Mouse (Mus musculus) bone marrow, adult 2 months (tissue): ENCODE data around the gene Dydc1.

Experiments
- CTCF ChIP-seq: fragments of 200-500 bp; IDR thresholded peaks from 2 replicates; pipeline ENCODE4 v1.5.1; 2011; ENCODE audit warnings: low read length, control low read depth; ENCODE audit not compliant: control insufficient read depth, insufficient read depth
- POLR2A ChIP-seq: fragments of 200-500 bp; IDR thresholded peaks from 2 replicates; pipeline ENCODE4 v1.6.1; 2011; ENCODE audit warnings: low read depth, mild to moderate bottlenecking, control low read depth, low read length, borderline replicate concordance; ENCODE audit not compliant: control insufficient read depth

GRCm38 (mm10) chr14:41069108-41069507 lies 3.6 kb upstream of the Dydc1 start, which contains the start of gene Dydc2:
- TF ChIP-seq POLR2A = no peak
- TF ChIP-seq CTCF = no peak
